Mouse (Mus musculus) cerebellum, postnatal 36 days (tissue): Measurements from ENCODE around the gene 4933402J07Rik.
A peak's percentile ranks its signal among the peaks of the same experiment; 100 is the strongest.

Experiments
- DNase-seq, 2 experiments: peaks; one replicate each; pipeline ENCODE4 v3.0.0; 2021 to 2022; ENCODE audit warnings: mixed read lengths in 2 of 2

The 4933402J07Rik gene

GRCm38 (mm10) chr8:87563553-87563952 is at the start of gene 4933402J07Rik:
TSS of gene 4933402J07Rik (plus strand) at chr8:87563853.
- no peak for DNase-seq

- DNase-seq, result peak in 1 of 2 experiments; percentile 36
These were observed 46.5 kb upstream of the 4933402J07Rik start for GRCm38 (mm10) chr8:87517132-87517531.

- no peak for DNase-seq
These were observed 38.6 kb upstream of the 4933402J07Rik start for GRCm38 (mm10) chr8:87525006-87525405.

- no peak for DNase-seq
These were observed 32.5 kb upstream of the 4933402J07Rik start for GRCm38 (mm10) chr8:87531176-87531575.

GRCm38 (mm10) chr8:87533476-87533875 is 30.2 kb upstream of the 4933402J07Rik start:
- DNase-seq, result peak in 1 of 2 experiments; percentile 21

- peak in 1 of 2 experiments; percentile 36 for DNase-seq
These were observed 28.8 kb upstream of the 4933402J07Rik start for GRCm38 (mm10) chr8:87534846-87535245.

GRCm38 (mm10) chr8:87536615-87537329 is 26.9 kb upstream of the 4933402J07Rik start:
- peak; percentile 92 to 96 for DNase-seq

GRCm38 (mm10) chr8:87539829-87540394 is 23.7 kb upstream of the 4933402J07Rik start:
- peak; percentile 37 to 43 for DNase-seq

GRCm38 (mm10) chr8:87549881-87550280 is 13.8 kb upstream of the 4933402J07Rik start:
- no peak for DNase-seq

GRCm38 (mm10) chr8:87552801-87553200 is 10.9 kb upstream of the 4933402J07Rik start:
- DNase-seq, result no peak

GRCm38 (mm10) chr8:87560801-87561200 is 2.9 kb upstream of the 4933402J07Rik start:
- no peak for DNase-seq

GRCm38 (mm10) chr8:87569203-87569602 is 5.5 kb downstream of the 4933402J07Rik start:
- DNase-seq, result no peak

GRCm38 (mm10) chr8:87569706-87570563 is 6.3 kb downstream of the 4933402J07Rik start:
- no peak for DNase-seq

- no peak for DNase-seq
These were observed 6.9 kb downstream of the 4933402J07Rik start for GRCm38 (mm10) chr8:87570564-87570855.

- DNase-seq, result peak; percentile 10 to 18
These were observed 7.2 kb downstream of the 4933402J07Rik start for GRCm38 (mm10) chr8:87570880-87571279.

- DNase-seq, result peak; percentile 77 to 80
These were observed 30.6 kb downstream of the 4933402J07Rik start for GRCm38 (mm10) chr8:87594272-87594671.

- DNase-seq, result no peak
These were observed 39.1 kb downstream of the 4933402J07Rik start for GRCm38 (mm10) chr8:87602731-87603130.

- no peak for DNase-seq
These were observed 45.5 kb downstream of the 4933402J07Rik start for GRCm38 (mm10) chr8:87609110-87609509.

GRCm38 (mm10) chr8:87609651-87610192 is 46.1 kb downstream of the 4933402J07Rik start:
- DNase-seq, result no peak

GRCm38 (mm10) chr8:87613701-87614100 is 50.0 kb downstream of the 4933402J07Rik start:
- no peak for DNase-seq

- peak; percentile 69 to 70 for DNase-seq
These were observed 55.5 kb downstream of the 4933402J07Rik start for GRCm38 (mm10) chr8:87619118-87619517.

GRCm38 (mm10) chr8:87619529-87619928 is 55.9 kb downstream of the 4933402J07Rik start:
- DNase-seq, result no peak

- peak; percentile 55 to 56 for DNase-seq
These were observed 56.6 kb downstream of the 4933402J07Rik start for GRCm38 (mm10) chr8:87620225-87620624.
